Mouse (Mus musculus): Measurements from ENCODE around the gene Olfr672.
"Not testable (repeated sequence)": the region's sequence is repeated elsewhere in the genome, so short reads cannot be mapped to it uniquely, and the experiment has no call there.

Olfr672 gene

GRCm38 (mm10) chr7:105001929-105002328, at the start of gene Olfr672:
Gene Olfr672 (minus strand): TSS chr7:105002029.
- no peak for DNase-seq (ENCODE audit: low spot score in 2 of 2)

DNA sequence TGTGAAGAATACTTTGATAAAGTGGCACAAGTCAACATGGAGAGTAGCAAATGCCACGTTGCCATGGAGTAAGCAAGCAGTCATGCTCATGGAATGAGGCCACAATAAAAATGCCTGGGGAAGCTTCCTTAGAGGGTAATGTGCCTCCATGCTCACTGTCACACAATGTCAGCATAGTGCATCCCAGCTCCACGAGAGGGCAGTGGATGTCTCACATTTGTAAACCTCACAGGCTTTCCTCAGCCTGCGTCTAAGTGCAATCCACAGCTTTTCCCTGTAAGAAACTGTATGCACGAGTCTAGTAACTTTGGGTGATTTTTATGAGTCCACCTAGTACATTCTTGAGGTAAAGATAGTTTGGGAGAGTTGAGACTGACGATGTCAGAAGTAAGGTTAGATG, 32.0 kb upstream of the Olfr672 start:
- not testable (repeated sequence) for DNase-seq (ENCODE audit: low spot score in 2 of 2)

GRCm38 (mm10) chr7:105032398-105032797, 30.6 kb upstream of the Olfr672 start, which contains the start of gene Olfr676:
Gene Olfr676 (plus strand): TSS chr7:105032698.
- DNase-seq (ENCODE audit: low spot score in 2 of 2), result no peak

GRCm38 (mm10) chr7:105028360-105028759, 26.5 kb upstream of the Olfr672 start, which contains the start of gene Olfr675:
Gene Olfr675 (minus strand): TSS chr7:105028460.
- no peak for DNase-seq (ENCODE audit: low spot score in 2 of 2)

GRCm38 (mm10) chr7:105022530-105022929, 20.7 kb upstream of the Olfr672 start:
- DNase-seq (ENCODE audit: low spot score in 2 of 2), result no peak

DNA sequence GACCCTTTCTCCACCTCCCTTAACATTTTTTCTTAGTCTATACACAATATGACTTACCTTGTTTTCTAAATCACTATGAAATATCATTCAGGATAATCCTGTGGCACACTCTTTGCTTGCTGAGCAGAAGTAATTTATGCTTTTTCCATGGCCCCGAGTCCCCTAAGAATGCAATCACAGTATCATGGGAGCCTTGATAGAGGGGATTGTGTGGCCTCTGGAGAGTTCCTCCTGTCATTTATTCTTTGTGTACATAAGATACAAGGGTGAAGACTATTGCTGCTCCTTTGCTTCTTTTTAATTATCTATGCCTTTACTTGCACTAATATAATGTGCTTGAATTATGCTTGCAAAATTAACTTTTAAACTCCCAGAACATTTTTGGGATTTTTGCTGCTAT, 22.8 kb downstream of the Olfr672 start, which contains the start of gene Olfr671:
Gene Olfr671 (minus strand): TSS at position 101 of the 400 bp plus-strand sequence.
- DNase-seq (ENCODE audit: low spot score in 2 of 2), result no peak

DNA sequence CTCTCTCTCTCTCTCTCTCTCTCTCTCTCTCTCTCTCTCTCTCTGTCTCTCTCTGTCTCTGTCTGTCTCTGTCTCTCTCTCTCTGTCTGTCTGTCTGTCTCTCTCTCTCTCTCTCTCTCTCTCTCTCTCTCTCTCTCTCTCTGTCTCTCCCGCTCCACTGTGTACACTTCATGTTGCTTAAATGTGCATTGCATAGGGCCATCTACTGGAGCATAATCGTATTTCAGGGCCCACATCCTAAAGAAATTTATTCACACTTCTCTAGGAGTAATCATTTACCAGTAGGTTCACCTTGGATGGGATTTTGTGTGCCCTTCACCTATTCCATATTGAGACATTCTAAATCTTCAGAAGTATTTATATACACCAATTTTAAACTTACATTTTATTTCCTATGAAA, 29.3 kb downstream of the Olfr672 start:
- not testable (repeated sequence) for DNase-seq (ENCODE audit: low spot score in 2 of 2)

DNA sequence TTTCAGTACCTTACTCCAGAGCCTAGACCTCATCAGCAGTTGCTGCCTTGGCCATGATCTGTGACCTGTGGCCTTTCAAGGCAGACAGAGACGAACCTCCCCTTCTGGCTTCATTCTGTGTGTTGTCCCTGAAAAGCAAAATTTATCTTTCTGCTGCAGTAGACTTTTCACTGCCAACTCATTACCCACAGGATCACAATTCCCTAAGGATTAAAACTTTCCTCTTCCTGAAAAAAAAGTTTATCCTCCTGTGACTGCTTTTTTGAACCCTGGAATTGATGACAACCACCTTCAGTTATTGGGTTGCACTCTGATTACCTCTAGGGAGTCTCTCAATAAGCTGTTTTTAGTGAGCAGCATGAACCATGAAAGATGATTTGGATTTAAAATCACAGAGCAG, 39.3 kb downstream of the Olfr672 start, which contains the start of gene Olfr670:
Gene Olfr670 (minus strand): TSS at position 101 of the 400 bp plus-strand sequence.
- no peak for DNase-seq (ENCODE audit: low spot score in 2 of 2)

- not testable (repeated sequence) for DNase-seq (ENCODE audit: low spot score in 2 of 2)
These were observed 51.6 kb downstream of the Olfr672 start for GRCm38 (mm10) chr7:104950234-104950633.
